Mouse (Mus musculus) heart, adult 2 months (tissue): ENCODE measurements at regions not wholly inside any gene's neighbourhood (a gene's known extent, or its start where the extent isn't known, plus 50 kb on each side); places are given as distances from the start of the nearest gene placed in this dataset.

ENCODE experiments used
- CTCF ChIP-seq: fragments of 200-600 bp; IDR thresholded peaks from 2 replicates; pipeline ENCODE4 v1.8.1; 2022; ENCODE audit warnings: antibody characterized with exemption, mild to moderate bottlenecking, moderate library complexity
- EP300 ChIP-seq: fragments of 200-500 bp; IDR thresholded peaks from 2 replicates; pipeline ENCODE4 v1.6.1; 2011; ENCODE audit warnings: low read depth, low read length, control low read depth; ENCODE audit not compliant: insufficient read depth

- no peak for TF ChIP-seq EP300
- TF ChIP-seq CTCF: no peak
These were observed 206.2 kb downstream of the Pcsk1 start for GRCm38 (mm10) chr13:75295818-75296217.
